Comparison of ENCODE assay signal across 16 mouse cellular contexts in genomic region chr3:37727392-37727791, GRCm38 (mm10).
"Had no signal": no experiment of that assay in that cellular context is flagged by ENCODE, and none has a peak within 500 bp of the region (broad histone marks: within the 10 kb centered on the region; RNA-seq: fewer than 3 reads in every experiment).

No protein-coding gene starts in this region.

- DNase-seq: midbrain, embryonic 14.5 days; retina, postnatal 1 day; right cerebral cortex, adult 18-20 months; right cerebral cortex, postnatal 25 days; right cerebral cortex, postnatal 4 days; spleen, adult 18-20 months; thymus, adult 18-20 months; thymus, postnatal 14 days; thymus, postnatal 36 days had no signal

- H3K27ac ChIP-seq: midbrain, embryonic 10.5 days; midbrain, embryonic 12.5 days; neural tube, embryonic 13.5 days; neural tube, embryonic 15.5 days had no signal

- H3K27me3 ChIP-seq: neural tube, embryonic 15.5 days had no signal

- H3K36me3 ChIP-seq: midbrain, embryonic 10.5 days; midbrain, embryonic 12.5 days; neural tube, embryonic 13.5 days; neural tube, embryonic 15.5 days had no signal

- H3K9ac ChIP-seq: lung, embryonic 14.5 days; midbrain, embryonic 12.5 days; neural tube, embryonic 13.5 days; neural tube, embryonic 15.5 days had no signal

- ATAC-seq: midbrain, embryonic 16.5 days had no signal

- H3K4me2 ChIP-seq: lung, embryonic 14.5 days; midbrain, embryonic 12.5 days; neural tube, embryonic 13.5 days; neural tube, embryonic 15.5 days had no signal

- H3K9me3 ChIP-seq: midbrain, embryonic 10.5 days; midbrain, embryonic 12.5 days; neural tube, embryonic 13.5 days; neural tube, embryonic 15.5 days had no signal

- H3K4me3 ChIP-seq: midbrain, embryonic 10.5 days; midbrain, embryonic 12.5 days; myocyte; neural tube, embryonic 13.5 days; neural tube, embryonic 15.5 days had no signal
